Mouse (Mus musculus): ENCODE measurements around the gene Agrn.

Gene Agrn

GRCm38 (mm10) chr4:156197131-156197828 is at the start of gene Agrn:
TSS of gene Agrn (minus strand) at chr4:156197488.
- DNase-seq (ENCODE audit: low read depth, low spot score) = no peak

DNA sequence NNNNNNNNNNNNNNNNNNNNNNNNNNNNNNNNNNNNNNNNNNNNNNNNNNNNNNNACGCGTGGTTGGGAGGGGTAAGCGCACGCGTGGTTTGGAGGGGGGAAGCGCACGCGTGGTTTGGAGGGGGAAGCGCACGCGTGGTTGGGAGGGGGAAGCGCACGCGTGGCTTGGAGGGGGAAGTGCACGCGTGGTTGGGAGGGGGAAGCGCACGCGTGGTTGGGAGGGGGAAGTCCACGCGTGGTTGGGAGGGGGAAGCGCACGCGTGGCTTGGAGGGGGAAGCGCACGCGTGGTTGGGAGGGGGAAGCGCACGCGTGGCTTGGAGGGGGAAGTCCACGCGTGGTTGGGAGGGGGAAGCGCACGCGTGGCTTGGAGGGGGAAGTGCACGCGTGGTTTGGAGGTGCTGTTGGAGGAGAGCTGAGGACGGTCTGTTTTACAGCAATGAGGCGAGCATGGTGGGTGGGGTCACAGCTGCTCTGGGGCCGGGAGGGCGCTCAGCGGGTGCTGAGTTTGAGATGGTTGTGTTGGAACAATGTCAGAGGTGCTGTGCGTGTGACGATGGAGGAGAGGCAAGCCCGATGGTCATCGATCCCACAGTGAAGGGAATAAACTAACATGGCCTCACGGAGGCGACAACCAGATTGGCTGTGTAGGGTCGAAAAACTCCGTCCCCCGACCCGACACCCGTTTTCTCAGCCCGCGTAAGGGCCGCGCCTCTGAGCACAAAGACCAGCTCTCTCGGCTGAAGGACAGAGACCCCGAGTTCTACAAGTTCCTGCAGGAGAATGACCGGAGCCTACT is 39.6 kb upstream of the Agrn start:
- DNase-seq (ENCODE audit: low read depth, low spot score) = peak; percentile 52

- peak; percentile 90 for DNase-seq (ENCODE audit: low read depth, low spot score)
Observed at GRCm38 (mm10) chr4:156235808-156236533, 38.7 kb upstream of the Agrn start, which contains the start of gene Noc2l. TSS of gene Noc2l (plus strand) at chr4:156236010.

DNA sequence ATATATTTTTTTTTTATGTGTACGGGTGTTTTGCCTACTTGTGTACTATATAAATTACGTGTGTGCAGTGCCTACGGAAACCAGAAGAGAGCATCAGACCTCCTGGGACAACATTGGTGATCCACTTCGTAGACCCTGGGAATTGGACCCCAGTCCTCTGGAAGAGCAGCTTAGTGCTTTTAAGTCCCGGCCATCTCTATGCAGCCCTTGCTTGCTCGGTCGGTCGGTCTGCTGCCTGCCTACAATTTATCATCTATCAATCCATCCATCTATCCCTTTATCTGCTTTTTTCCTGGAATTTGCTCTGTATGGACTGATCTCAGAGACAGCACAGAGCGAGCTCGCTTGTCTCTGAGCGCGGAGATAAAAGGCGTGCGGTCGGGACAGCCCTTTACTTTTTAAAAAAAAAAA is 38.1 kb upstream of the Agrn start:
- DNase-seq (ENCODE audit: low read depth, low spot score) = peak; percentile 78

DNA sequence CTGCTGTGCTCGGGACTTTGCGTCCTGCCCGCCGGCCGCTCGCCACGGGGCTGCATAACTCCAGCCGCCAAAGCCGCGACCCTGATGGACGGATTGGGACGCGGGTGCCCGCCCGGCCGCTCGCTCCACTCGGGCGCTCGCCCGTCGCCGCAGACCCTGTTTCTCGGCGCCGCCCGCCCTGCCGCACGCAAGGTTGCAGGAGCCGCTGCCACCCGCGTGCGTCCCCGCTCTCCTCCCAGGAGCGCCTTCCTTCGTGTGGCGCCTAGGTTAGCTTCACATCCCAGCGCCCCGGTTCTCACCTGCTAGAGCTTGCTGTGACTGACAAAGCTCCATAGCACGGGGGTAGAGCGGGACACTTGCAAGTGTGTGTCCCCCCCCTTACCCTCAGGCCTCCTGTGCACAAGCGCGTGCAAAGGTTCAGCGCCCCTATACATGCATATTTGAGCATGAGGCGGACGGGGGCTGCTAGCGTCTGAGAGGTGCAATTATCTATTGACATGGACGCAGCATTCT is 37.5 kb upstream of the Agrn start, which contains the start of gene Plekhn1:
Plekhn1 (minus strand) TSS at position 157 of the 513 bp plus-strand sequence.
- DNase-seq (ENCODE audit: low read depth, low spot score) = peak; percentile 60

DNA sequence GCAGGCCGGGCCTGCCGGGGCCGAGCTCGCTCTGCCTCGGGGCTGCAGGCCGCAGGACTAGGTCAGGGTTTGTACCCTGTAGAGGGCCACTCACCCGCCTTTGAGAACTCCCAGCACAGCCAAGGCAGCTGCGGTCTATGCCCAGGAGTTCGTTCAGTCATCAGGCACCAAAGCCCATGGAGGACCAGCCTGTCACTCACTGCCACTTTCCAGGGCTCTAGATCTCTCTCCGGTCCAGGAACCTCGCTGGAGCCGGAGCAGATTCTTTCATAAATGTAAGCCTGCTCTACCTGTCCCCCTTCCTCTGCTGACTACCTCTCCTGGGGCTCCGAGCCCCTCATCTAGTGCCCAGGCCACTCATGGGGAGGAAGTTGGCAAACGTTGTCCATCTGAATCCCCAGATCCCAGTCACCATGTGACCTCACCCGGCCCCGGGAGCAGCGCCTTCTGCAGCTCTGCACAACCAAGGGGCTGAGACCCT is 36.8 kb upstream of the Agrn start:
- DNase-seq (ENCODE audit: low read depth, low spot score) = no peak

- peak; percentile 41 for DNase-seq (ENCODE audit: low read depth, low spot score)
Observed at GRCm38 (mm10) chr4:156228393-156229024, 31.2 kb upstream of the Agrn start.

DNA sequence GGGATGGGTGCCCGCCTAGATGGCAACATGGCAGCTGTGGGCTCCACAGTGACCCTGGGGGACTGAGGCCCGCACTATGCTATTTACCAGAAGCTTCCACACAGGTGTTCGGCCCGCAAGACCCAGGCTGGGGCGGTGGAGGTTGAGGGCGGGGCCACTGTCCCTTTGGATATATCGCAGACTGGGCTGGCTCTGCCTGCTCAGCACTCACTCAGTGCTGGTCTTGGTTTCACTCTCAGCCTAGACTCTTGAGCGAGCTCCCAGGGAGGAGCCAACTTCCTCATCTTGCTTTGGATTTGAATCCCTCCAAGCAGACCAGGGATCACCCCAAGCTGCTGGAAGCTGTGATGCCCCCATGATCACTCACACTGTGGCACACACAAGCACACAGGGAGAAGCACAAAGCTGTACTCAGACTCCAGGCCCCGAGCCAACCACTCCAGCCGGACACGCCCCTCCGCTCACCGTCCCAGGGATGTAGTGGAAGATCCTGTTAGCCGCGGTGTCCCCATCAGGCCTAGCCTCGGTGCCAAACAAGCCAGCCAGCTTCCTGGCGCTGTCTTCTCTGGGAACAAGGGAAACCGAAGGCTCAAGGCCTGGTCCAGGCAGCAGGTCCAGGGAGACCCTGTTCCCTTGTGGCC is 30.6 kb upstream of the Agrn start:
- DNase-seq (ENCODE audit: low read depth, low spot score) = no peak

GRCm38 (mm10) chr4:156224276-156224675 is 27.0 kb upstream of the Agrn start:
- DNase-seq (ENCODE audit: low read depth, low spot score) = no peak

- DNase-seq (ENCODE audit: low read depth, low spot score) = no peak
Observed at GRCm38 (mm10) chr4:156219936-156220335, 22.6 kb upstream of the Agrn start.

DNA sequence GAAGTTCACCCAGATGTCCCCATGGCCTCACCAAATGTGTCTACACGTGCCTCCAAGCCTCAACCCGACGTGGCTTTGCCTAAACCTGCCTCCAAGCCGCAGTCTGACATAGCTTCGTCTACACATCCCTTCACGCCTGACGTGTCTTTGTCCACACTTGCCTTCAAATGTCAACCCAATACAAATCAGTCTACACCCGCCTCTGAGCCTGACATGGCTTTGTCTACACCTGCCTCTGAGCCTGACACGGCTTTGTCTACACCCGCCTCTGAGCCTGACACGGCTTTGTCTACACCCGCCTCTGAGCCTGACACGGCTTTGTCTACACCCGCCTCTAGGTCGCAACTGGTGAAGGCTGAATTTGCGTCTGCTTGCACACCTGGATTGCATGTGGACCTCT is 20.6 kb upstream of the Agrn start:
- no peak for DNase-seq (ENCODE audit: low read depth, low spot score)

GRCm38 (mm10) chr4:156217022-156217669 is 19.9 kb upstream of the Agrn start:
- no peak for DNase-seq (ENCODE audit: low read depth, low spot score)

GRCm38 (mm10) chr4:156216196-156216595 is 18.9 kb upstream of the Agrn start:
- DNase-seq (ENCODE audit: low read depth, low spot score) = no peak

DNA sequence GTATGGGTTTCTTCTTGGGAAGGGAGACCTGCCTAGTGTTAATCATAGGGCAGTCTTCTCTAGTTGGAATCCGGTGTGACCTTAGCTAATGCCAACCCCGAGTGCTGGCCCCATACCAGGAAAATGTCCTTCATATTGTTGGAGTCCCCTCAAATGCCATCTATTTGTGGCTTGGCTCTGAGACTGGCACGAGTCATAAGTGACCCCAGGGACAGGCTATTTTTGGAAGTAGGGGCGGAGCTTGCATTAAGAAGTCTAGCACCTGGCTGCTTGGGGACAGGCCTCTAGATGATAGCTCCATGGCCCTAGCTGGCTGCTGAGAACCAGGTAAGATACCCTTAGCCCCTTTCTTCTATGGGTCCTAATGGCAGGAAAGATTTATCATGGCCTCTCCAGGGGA is 18.4 kb upstream of the Agrn start, which contains the start of gene Perm1:
Perm1 (plus strand) TSS at position 220 of the 400 bp plus-strand sequence.
- no peak for DNase-seq (ENCODE audit: low read depth, low spot score)

- no peak for DNase-seq (ENCODE audit: low read depth, low spot score)
Observed at GRCm38 (mm10) chr4:156213134-156213533, 15.8 kb upstream of the Agrn start.

DNA sequence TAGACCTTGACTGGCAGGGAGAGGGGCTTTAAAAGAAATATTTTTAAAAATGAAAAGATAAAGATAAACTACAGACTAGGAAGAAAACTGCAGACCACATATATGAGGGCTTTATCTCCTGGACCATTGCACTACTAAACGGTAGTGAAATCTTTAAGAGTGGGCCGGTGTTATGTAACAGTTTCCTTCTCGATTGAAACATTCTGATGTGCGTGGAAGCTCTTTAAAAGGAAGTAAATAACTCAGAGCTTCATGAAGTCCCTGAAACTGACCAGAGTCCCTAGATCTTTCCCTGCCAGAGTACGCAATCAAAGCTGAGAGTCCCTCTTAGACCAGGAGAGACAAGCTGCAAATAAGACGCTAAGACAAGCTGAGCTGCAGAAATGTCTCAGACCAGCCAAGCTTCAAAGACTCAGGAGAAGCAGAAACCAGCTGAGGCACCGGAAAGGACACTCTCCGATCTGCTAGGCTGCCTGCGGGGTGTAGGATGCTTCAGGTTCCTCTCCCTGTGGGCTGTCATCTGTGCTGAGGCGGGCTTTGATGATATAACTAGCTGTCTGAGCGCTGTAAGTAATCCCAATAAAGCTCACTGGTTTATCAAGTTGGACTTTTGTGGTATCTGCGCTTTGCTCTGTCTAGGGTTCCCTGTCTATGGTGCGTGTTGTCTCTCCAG is 12.8 kb upstream of the Agrn start:
- no peak for DNase-seq (ENCODE audit: low read depth, low spot score)

DNA sequence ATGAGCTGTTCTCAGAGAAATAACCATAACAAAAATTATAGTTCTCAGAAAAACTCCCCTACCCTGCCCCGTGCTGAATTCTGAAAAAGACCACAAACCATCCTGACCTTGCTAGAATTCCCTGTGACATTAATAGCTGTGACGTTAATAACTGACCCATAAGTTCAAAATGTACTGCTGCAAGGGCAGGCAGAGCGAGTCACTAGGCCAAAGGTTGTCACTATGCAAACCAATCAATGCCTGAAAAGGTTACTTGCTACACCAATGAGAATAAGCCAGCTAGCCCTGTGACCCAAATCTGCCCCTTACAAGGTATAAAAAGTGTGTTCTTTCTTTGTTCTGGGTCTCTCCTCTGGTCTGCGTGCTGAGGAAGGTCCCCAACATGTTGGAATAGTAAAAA is 11.6 kb upstream of the Agrn start:
- no peak for DNase-seq (ENCODE audit: low read depth, low spot score)

DNA sequence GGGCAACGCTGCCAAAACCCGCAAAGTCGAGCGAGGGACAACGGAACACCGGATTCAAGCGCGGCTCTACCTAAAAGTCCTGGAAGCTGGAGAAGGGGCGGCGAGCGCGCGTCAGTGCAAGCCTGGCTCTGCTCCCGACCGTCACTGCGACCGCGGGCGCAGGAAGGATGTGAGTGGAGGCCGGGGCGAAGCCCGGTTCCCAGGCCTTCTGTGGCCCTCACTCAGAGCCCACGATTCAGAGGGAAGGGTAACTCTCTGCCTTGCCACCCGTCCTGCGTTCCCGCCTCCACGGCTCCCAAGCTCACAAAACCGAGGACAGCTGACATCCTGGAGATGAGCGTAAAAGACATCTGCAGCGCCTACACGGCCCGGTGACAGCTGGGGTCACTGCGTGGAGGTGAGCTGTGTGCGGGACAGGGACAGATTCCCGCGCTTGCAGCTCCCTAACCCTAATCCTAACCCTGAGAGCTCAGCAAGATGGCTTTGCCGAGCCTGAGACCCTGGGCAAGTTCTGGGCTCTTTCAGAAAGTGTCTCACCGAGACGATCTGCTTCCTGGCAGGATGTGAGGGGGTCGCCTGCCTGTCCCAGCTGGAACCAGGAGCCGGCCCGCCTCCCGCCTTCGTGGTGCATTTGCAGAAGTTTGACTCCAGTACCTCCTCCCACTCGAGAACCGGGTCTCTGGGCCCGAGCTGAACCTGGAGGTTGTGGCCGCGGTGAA is 6.3 kb upstream of the Agrn start:
- no peak for DNase-seq (ENCODE audit: low read depth, low spot score)

GRCm38 (mm10) chr4:156203001-156203412 is 5.7 kb upstream of the Agrn start, which contains the start of gene AW011738:
TSS of gene AW011738 (plus strand) at chr4:156203304.
- peak; percentile 57 for DNase-seq (ENCODE audit: low read depth, low spot score)
